Mouse (Mus musculus): ENCODE measurements around the gene Mrgpra4. TPM values are rescaled to one million over a fixed set of nuclear protein-coding genes. Genes with fewer than 3 reads are reported as not detected.

Mrgpra4 gene
- polyA plus RNA-seq (2015; fragmentation: Nextera tagmentation; extraction: Ambion mirVana) = 0.15 and 0.40 TPM in 2 replicates

GRCm38 (mm10) chr7:47981995-47982394 lies at the start of gene Mrgpra4:
Mrgpra4 (minus strand) TSS chr7:47982095.

GRCm38 (mm10) chr7:48027497-48027896 lies 45.6 kb upstream of the Mrgpra4 start, which contains the start of gene Mrgprx1:
Mrgprx1 (minus strand) TSS chr7:48027597.

Other genes starting within 250 kb of the Mrgpra4 start
- gene Mrgprx1, start 45.5 kb upstream of the Mrgpra4 start, polyA plus RNA-seq (2015; fragmentation: Nextera tagmentation; extraction: Ambion mirVana) = not detected in 2 replicates
- gene Mrgprb5, start 186.9 kb upstream of the Mrgpra4 start, polyA plus RNA-seq (2015; fragmentation: Nextera tagmentation; extraction: Ambion mirVana) = not detected in 2 replicates
- not detected in 2 replicates for gene Mrgprb4, start 217.2 kb upstream of the Mrgpra4 start, polyA plus RNA-seq (2015; fragmentation: Nextera tagmentation; extraction: Ambion mirVana)

All from skeletal muscle tissue, postnatal 0 days (tissue).